Mouse (Mus musculus) right cerebral cortex, postnatal 4 days (tissue): ENCODE results near the gene Gm42517.

ENCODE experiments used
- DNase-seq: peaks from one replicate; pipeline ENCODE4 v3.0.0-alpha.2; 2022

Gene Gm42517

GRCm38 (mm10) chr5:108367871-108368332 is at the start of gene Gm42517:
TSS of gene Gm42517 (minus strand) at chr5:108367922.
- peak; percentile 38 for DNase-seq

DNA sequence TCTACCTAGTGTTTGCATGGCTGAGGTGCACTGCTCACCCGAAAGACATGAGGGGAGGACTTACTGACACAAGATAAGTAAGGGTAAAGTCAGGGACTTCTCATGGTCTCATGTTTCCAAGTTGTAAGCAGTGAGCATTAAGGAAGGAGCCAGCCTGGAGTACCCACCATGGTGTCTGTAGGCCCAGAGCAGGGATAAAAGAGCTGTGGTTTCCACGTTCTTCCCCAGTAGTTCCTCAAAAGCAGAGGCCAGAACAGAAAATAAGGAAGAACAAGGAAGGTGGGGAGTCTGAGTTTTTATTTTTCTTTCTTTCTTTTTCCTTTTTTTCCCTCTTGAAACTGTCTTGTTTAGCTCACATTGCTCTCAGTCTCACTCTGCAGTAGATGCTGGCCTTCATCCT is 47.0 kb upstream of the Gm42517 start:
- no peak for DNase-seq

DNA sequence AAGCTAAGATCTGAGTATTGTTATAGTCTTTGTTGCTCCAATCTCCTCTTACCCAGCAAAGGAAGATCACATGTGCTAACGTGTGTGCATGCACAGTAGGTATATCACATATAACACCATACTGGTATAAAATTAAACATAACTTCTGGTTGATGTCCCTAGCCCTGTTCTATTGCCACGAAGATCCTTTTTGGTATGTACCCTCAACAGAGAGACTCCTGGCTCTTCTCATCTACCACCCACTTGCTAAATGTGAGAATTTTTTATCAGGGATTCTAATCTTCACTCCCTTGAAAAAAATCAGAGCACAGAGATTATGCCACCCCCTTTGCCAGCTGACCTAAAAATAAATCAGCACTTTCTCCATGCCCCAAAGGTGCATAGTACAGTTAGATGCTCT is 39.3 kb upstream of the Gm42517 start:
- no peak for DNase-seq

- no peak for DNase-seq
Measured at GRCm38 (mm10) chr5:108405460-108405859, 37.7 kb upstream of the Gm42517 start.

GRCm38 (mm10) chr5:108403453-108403852 is 35.7 kb upstream of the Gm42517 start:
- no peak for DNase-seq

DNA sequence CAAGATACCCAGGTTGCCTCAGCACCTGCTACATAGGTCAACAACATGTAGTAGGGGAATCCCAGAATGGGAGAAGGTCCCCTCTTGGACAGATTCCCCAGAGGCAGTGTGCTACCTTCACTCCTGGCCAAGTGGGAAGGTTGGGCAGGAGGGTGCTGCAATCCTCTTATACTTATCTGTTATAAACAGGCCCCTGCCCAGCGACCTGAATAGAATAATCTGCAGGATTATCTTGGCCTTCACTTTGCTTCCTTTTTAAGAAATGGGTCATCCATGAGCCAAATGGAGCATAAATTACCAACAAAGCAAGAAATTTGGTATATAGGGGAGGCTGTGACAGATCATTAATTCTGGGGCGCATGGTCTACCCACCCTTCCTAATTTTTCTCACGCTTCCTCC is 22.0 kb upstream of the Gm42517 start:
- no peak for DNase-seq

DNA sequence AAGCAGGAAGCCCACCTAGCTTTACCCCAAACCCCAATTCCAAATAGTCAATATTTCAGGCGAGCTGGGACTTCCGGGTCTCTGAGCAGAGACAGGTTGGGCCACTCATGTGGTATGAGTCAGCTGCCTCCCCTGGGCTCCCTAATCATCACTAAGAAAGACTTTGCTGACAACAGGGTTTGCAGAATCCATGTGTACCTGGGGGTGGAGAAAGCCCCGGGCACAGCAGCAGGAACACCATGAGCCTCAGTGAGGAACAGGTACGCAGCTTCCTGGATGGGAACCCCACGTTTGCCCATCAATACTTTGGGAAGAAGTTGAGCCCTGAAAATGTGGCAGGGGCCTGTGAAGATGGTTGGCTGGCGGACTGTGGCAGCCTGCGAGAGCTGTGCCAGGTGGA is 20.5 kb upstream of the Gm42517 start, which contains the start of gene Pde6b:
Pde6b (plus strand) TSS at position 191 of the 400 bp plus-strand sequence.
- DNase-seq: no peak

DNA sequence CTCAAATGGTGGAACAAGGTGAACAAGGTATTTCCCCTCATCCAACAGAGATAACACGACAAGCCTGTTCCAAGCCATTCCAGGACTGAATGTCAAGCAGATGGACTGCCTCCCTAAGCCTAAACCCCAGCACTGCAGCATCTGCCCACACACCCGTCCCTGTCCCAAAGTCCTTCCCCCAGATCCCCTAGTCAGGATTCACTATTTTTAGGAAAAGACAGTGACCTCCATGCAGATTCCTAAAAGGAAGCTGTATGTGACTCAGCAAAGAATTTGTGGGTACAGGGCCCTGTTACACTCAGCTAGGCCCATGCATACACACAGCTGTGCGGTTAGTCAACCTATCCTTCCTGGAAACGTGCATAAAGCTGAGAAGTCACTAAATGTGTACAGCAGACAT is 18.7 kb upstream of the Gm42517 start:
- DNase-seq: no peak

GRCm38 (mm10) chr5:108385632-108386031 is 17.9 kb upstream of the Gm42517 start:
- no peak for DNase-seq

DNA sequence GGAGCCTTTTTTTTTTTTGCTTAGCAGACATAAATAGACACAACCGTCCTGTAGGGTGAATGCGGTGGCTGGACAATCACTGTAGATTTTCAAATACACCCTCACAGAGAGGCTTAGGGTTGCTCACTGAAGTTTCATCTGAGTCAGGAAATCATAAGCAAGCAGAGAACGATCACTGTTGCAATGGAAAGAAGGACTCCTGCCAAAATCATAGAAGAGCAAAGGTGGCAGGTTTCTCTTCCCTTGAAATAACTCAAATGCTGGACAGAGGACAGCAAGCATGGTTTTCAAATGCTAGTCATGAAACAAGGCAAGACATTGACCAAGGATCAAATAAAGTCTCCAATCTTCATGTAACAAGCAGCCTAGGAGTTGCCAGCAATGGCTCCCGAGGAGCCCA is 10.6 kb upstream of the Gm42517 start:
- DNase-seq: no peak

- DNase-seq: no peak
Measured at GRCm38 (mm10) chr5:108376059-108376458, 8.3 kb upstream of the Gm42517 start.

- DNase-seq: no peak
Measured at GRCm38 (mm10) chr5:108374079-108374478, 6.4 kb upstream of the Gm42517 start.

- no peak for DNase-seq
Measured at GRCm38 (mm10) chr5:108369964-108370363, 2.2 kb upstream of the Gm42517 start.

DNA sequence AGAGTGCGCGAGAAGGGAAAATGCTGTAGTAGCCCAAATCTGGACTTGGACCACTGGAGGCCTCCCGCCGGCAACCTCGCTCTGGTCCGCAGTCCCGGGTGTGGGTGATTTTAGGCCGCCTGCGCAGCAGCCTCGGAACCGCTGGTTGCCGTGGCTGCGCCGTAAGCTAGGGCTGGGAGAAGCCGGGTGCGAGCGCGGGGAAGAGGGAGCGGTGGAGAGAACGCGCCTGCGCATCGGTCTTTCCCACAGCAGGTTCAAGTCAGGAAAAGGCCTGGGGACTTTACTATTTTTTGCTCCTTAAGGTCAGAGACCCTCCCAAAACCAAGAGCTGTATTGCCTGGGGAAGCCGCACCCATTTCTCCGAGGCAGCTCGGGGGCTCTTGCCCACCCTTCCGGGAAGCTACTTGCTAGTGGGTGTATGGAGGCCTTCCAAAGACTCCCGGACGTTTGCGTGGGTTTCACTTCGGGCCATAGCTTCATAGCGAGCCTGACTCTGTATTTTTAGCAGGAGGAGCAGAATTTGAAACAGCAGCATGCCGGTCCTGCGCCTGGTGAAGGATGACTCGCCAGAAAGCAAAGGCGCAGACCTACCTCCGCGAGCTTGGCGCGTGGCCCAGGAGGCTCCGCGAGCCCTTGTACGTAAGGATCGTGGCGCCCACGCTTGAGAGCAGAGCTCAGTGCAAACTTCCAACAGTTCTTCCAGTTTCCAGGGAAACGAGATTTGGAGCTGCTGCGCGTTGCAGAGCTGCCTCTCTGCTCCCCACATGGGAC is 1.3 kb upstream of the Gm42517 start:
- DNase-seq: peak; percentile 72

DNA sequence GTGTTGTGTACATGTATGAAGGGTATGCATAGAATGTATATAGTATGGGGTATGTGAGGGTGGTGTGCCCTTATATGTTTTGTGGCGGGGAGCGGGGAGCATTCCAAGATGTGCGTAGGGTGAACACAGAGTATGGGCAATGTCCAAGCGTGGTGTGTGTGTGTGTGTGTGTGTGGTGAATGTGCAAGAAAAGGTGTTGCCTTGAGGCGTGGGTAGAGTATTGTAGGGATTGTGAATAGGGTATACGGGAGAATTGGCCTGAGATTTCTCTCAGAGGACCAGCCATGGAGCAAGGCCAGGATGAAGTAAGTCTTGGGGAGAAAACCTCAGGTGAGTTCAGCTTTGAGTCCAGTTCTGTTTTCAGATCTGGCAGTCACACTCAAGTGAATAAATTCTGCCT is 724 bp upstream of the Gm42517 start:
- no peak for DNase-seq

DNA sequence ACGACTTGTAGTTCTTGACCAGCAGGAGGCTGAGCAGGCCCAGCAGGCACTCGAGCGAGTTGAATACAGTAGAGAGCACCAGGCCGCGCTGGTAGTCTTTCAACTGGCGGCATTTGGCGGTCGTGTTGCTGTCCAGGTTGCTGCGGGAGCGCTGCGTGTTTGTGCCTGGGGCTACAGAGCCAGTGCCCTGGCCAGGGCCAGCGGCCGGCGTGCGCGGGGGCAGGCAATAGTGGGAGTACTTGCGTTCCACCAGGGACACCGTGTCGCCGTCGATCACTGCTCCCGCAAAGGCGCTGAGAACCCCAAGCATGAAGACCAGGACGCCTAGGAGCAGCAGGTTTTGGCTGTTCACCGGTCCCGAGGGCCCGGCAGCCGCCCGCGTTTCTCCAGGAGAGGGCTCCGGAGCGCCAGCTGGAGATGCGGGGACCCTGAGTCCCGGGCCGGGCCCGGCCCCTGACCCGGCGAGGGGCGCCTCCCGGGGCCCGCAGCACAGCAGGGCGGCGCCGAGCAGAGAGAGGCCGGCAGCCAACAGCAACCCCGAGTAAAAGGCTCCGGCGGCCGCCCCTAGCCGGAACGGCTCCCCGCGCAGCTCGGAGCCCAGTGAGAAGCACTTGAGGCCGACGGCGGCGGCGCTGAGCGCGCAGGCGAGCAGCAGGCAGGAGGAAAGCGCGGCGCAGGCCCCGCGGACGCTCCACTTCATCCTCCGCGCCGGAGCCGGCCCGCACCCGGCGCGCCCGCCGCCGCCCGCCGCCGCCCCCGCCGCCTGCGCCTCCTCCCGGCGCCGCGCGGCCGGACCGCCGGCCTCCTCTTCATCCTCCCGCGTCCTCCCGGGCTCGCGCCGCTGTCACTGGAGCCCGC is 509 bp downstream of the Gm42517 start:
- DNase-seq: peak; percentile 56

- DNase-seq: peak; percentile 22
Measured at GRCm38 (mm10) chr5:108366328-108366983, 1.3 kb downstream of the Gm42517 start.

GRCm38 (mm10) chr5:108362330-108362729 is 5.4 kb downstream of the Gm42517 start:
- no peak for DNase-seq

- DNase-seq: no peak
Measured at GRCm38 (mm10) chr5:108360211-108360610, 7.5 kb downstream of the Gm42517 start.

DNA sequence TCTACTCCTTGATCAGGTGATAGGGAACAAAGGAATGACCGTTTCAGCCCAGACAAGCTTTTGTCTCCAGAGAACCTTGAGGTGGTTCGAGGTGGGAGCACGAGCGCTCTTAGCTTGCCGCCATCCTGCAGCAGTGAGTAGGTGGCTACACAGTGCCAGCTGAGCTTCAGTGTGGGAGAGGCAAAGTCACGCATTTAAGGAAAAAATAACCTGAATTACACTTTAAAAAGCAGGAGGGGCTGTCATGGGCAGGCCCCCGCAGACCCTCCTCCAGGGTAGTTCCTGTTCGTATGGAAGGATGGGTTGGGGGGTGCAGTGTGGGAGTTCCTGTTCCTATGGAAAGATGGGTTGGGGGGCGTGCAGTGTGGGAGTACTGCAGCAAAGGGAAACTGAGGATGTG is 8.2 kb downstream of the Gm42517 start:
- no peak for DNase-seq

- DNase-seq: no peak
Measured at GRCm38 (mm10) chr5:108357862-108358261, 9.9 kb downstream of the Gm42517 start.

- no peak for DNase-seq
Measured at GRCm38 (mm10) chr5:108354056-108354455, 13.7 kb downstream of the Gm42517 start.

- DNase-seq: no peak
Measured at GRCm38 (mm10) chr5:108349511-108350148, 18.1 kb downstream of the Gm42517 start.
